ENCODE assay signal across 7 mouse cellular contexts in the genomic region with DNA sequence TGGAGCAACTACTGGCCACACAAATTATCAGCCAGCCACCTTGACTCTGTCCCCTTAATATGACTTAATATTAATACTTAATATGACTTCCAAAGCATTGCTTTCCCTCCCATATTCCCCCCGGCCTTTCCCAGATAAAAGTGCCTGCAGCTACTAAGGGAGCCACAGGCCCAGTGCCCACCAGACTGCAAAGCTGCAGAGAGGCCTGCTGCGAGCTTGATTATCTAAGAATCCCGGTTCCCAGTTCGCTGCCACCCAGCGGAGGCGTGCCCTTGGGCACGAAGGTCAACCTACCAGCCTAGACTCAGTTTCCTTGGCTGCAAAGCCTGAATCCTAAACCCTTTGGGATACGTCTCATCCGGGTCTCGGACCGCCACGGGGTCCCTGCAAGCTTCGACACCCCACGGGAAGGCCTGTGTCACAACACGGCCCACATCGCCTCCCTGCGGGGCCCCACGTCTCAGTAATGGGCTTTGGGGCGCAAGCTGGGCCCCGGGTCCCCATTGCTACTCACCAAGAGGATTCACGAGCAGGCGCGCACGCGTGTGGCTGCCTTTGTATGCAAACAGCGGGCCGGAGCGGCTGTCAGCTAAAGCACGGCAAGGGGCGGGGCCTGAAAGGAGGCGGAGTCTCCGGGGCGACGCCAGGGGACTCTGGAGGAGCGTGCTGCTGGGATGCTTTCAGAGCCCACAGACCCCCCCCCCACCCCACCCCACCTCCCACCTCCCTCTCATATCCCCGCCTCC. TPM values are rescaled to one million over a fixed set of nuclear protein-coding genes. Genes with fewer than 3 reads are reported as not detected.
DNase-seq lines count a peak whose midpoint lies in the region; ATAC-seq lines count a peak whose summit lies in the region.

No protein-coding gene starts in this region.

- peak overlapping the region; percentile 76 for H3K27ac ChIP-seq in intestine, embryonic 16.5 days (ENCODE audit: low read length)
- peak overlapping the region; percentile 40; the same call in 1 of the 2 replicates for H3K27ac ChIP-seq in midbrain, embryonic 11.5 days (ENCODE audit: low read depth, low read length)

- no peaks in the 10 kb centered on the region for H3K9me3 ChIP-seq in intestine, embryonic 16.5 days (ENCODE audit: control insufficient read depth, low read length)
- H3K9me3 ChIP-seq in midbrain, embryonic 11.5 days (ENCODE audit: control insufficient read depth, low read length): no peaks in the 10 kb centered on the region

- H3K4me2 ChIP-seq in intestine, embryonic 16.5 days (ENCODE audit: low read depth, low read length): peak overlapping the region; percentile 83
- peak overlapping the region; percentile 71 for H3K4me2 ChIP-seq in midbrain, embryonic 11.5 days

- no peaks in the 10 kb centered on the region for H3K36me3 ChIP-seq in intestine, embryonic 16.5 days (ENCODE audit: control insufficient read depth, insufficient read depth, low read length)
- no peaks in the 10 kb centered on the region for H3K36me3 ChIP-seq in midbrain, embryonic 11.5 days (ENCODE audit: control insufficient read depth, insufficient read depth, low read length)

- H3K27me3 ChIP-seq in intestine, embryonic 16.5 days (replicated peaks; ENCODE audit: control insufficient read depth, insufficient read depth, low read length): no peaks in the 10 kb centered on the region
- H3K27me3 ChIP-seq in midbrain, embryonic 11.5 days (ENCODE audit: control insufficient read depth, insufficient read depth, low read length): no peaks in the 10 kb centered on the region

- H3K4me1 ChIP-seq in intestine, embryonic 16.5 days (ENCODE audit: control insufficient read depth, insufficient read depth, low read length): peaks cover 37% of the 10 kb centered on the region
- peaks cover 23% of the 10 kb centered on the region for H3K4me1 ChIP-seq in midbrain, embryonic 11.5 days (ENCODE audit: control insufficient read depth, insufficient read depth, low read length)

- intact Hi-C loops in gastrocnemius, postnatal 36 days (cut with DNase I): no loop called here
- intact Hi-C loops in left cerebral cortex, postnatal 36 days (cut with DNase I): no loop called here

- ATAC-seq in intestine, embryonic 16.5 days: peak; percentile 73
- peak; percentile 90 for ATAC-seq in midbrain, embryonic 11.5 days (ENCODE audit: low FRiP score)

- H3K4me3 ChIP-seq in intestine, embryonic 16.5 days (ENCODE audit: low read length): peak overlapping the region; percentile 80
- H3K4me3 ChIP-seq in midbrain, embryonic 11.5 days (ENCODE audit: low read depth, low read length): peak overlapping the region; percentile 72

- WGBS in intestine, embryonic 16.5 days: under 1% methylated on average over 35 of the region's 36 CpGs
- WGBS in midbrain, embryonic 11.5 days: under 1% methylated on average over 35 of the region's 36 CpGs

- peak overlapping the region; percentile 85 for H3K9ac ChIP-seq in intestine, embryonic 16.5 days (ENCODE audit: low read depth, low read length)
- H3K9ac ChIP-seq in midbrain, embryonic 11.5 days (ENCODE audit: low read length): peak overlapping the region; percentile 74

- peak; percentile 90 to 94 for DNase-seq in adrenal gland, adult 18-20 months (ENCODE audit: low spot score in 2 of 2)
- peak; percentile 96 for DNase-seq in embryo, embryonic 11 days
- DNase-seq in gastrocnemius, postnatal 36 days: peak; percentile 86 to 92
- DNase-seq in left cerebral cortex, postnatal 36 days (ENCODE audit: low spot score in 2 of 2): peak; percentile 86
- DNase-seq in midbrain, embryonic 11.5 days (ENCODE audit: low spot score, missing footprints): peak; percentile 99
- DNase-seq in skeletal muscle tissue, adult 2 months (ENCODE audit: low read depth, low spot score): peak; percentile 78

RNA-seq across cellular contexts. Expression of a gene that starts 21.4 kb away (rescaled TPM):
- 100 to 1,000 TPM in 1 of 2 experiments, 10 to 100 TPM in 1; 92.7 to 186 TPM for total RNA-seq in adrenal gland, adult 18-20 months (2021)
- total RNA-seq in gastrocnemius, postnatal 36 days (2021): 100 to 1,000 TPM; 227 to 246 TPM
- 8.5 and 9.6 TPM in 2 replicates for polyA plus RNA-seq in intestine, embryonic 16.5 days (2015; fragmentation: Nextera tagmentation; extraction: Ambion mirVana)
- 10 to 100 TPM; 19.6 to 23.0 TPM for total RNA-seq in left cerebral cortex, postnatal 36 days (2021)
- 10.5 and 11.4 TPM in 2 replicates for polyA plus RNA-seq in midbrain, embryonic 11.5 days (2014; fragmentation: Nextera tagmentation; extraction: Ambion mirVana)

Comparison
In these comparisons a context has a peak if more than half of its experiments do, and no peak if none do; other contexts are left out.
1. Peak in every context shown above with its lines: DNase-seq, ATAC-seq, H3K4me3 ChIP-seq and H3K27ac ChIP-seq.